Mouse (Mus musculus) cerebellum, adult 2 months (tissue): ENCODE measurements around the gene Mrpl44.

ENCODE experiments used
- CTCF ChIP-seq: fragments of 200-500 bp; IDR thresholded peaks from 2 replicates; pipeline ENCODE4 v1.5.1; 2011; ENCODE audit warnings: low read depth, mild to moderate bottlenecking, control low read depth, low read length, moderate library complexity, borderline replicate concordance; ENCODE audit not compliant: insufficient read depth
- POLR2A ChIP-seq: fragments of 200-500 bp; IDR thresholded peaks from 2 replicates; pipeline ENCODE4 v1.6.1; 2011; ENCODE audit warnings: low read length, control low read depth, borderline replicate concordance; ENCODE audit not compliant: insufficient read depth

DNA sequence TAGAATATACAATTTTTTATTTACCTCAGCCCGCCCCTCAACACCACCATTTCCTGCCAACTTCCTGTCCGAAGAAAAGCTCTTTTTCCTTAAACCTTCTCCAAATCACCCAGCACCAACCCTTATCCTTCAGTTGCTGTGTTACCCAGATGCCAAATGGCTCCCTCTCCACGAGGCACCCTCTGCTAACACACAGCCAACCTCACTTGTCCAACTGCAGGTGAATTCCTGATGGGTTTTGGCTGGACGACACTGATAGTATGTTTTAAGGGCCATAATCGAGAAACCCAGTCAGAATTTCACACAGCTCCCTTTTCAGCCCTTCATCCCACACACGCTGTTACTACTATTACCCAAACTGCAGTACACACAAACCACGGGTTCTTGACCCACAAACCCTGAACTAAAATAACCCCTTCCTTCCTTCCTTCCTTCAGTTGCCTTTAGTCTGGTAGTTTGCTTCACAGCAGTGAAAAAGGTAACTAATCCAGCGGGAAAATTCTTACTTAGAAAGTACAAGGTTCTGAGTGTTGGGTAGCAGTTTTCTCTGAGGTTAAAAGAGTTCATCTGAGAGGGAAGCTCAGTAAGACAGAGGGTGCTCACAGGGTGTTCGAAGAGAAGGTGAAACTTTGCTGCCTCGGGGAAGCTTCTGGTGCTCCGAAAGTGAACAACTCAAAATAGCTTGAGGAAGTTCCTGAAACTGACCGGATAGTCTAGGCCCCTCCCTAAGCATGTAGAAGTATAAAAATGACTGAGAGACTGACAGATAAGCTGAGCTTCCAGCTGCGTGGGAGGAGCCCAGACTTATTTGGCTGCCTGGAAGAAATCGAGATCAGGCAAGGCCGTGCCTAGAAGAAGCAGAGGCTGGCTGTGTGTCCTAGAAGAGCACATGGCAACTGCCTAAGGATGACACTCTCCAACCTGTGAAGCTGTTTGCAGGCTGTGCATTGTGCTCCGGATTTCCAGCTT is 13.3 kb upstream of the Mrpl44 start:
- no peak for TF ChIP-seq CTCF
- no peak for TF ChIP-seq POLR2A
